Mouse (Mus musculus): ENCODE measurements around the gene Gtpbp6. TPM values are rescaled to one million over a fixed set of nuclear protein-coding genes. Genes with fewer than 3 reads are reported as not detected.
"Not testable (repeated sequence)": the region's sequence is repeated elsewhere in the genome, so short reads cannot be mapped to it uniquely, and the experiment has no call there.

Gene Gtpbp6
- polyA plus RNA-seq, 2 experiments, result 30.2 to 152 TPM

- 97% methylated on average over 3 of the region's 3 CpGs for WGBS
- H3K27me3 ChIP-seq (ENCODE audit: control insufficient read depth, insufficient read depth, low read length), result no peaks in the 10 kb centered on the region
- H3K4me2 ChIP-seq (replicated peaks; ENCODE audit: low read depth, low read length, severe bottlenecking), result no peak overlapping the region
- H3K4me1 ChIP-seq (ENCODE audit: control insufficient read depth, insufficient read depth, low read length), result 0 out of 2 replicates have a peak, but pooled peaks cover 2% of the 10 kb centered on the region
- no peak overlapping the region for H3K9ac ChIP-seq (ENCODE audit: low read depth, low read length, severe bottlenecking)
- H3K9me3 ChIP-seq (ENCODE audit: control insufficient read depth, low read length), result peaks cover 10% of the 10 kb centered on the region
- no peak for TF ChIP-seq POLR2A (IDR thresholded peaks at IDR 0.05; ENCODE audit: borderline replicate concordance, extremely low read depth, insufficient read depth, insufficient read length)
- ATAC-seq (ENCODE audit: low FRiP score, low read depth), result no peak
- H3K4me3 ChIP-seq (replicated peaks; ENCODE audit: low read length), result no peak overlapping the region
- no peak overlapping the region for H3K27ac ChIP-seq (replicated peaks; ENCODE audit: low read depth, low read length)
- DNase-seq (ENCODE audit: low spot score), result no peak
- H3K36me3 ChIP-seq (ENCODE audit: control insufficient read depth, insufficient read depth, low read length), result peaks cover 25% of the 10 kb centered on the region
Observed at GRCm38 (mm10) chr5:110137816-110138215, 29.8 kb upstream of the Gtpbp6 start.

GRCm38 (mm10) chr5:110136087-110136464 is 28.1 kb upstream of the Gtpbp6 start:
- Histone ChIP-seq H3K4me3 (replicated peaks; ENCODE audit: low read length) (peak overlapping the region; percentile 80), H3K27ac (replicated peaks; ENCODE audit: low read depth, low read length) (no peak overlapping the region; the same call in 1 of the 2 replicates), H3K4me1 (ENCODE audit: control insufficient read depth, insufficient read depth, low read length) (0 out of 2 replicates have a peak, but pooled peaks cover 2% of the 10 kb centered on the region), H3K9me3 (ENCODE audit: control insufficient read depth, low read length) (peaks cover 10% of the 10 kb centered on the region), H3K9ac (ENCODE audit: low read depth, low read length, severe bottlenecking) (peak overlapping the region; percentile 67), H3K36me3 (ENCODE audit: control insufficient read depth, insufficient read depth, low read length) (peaks cover 17% of the 10 kb centered on the region), H3K27me3 (ENCODE audit: control insufficient read depth, insufficient read depth, low read length) (no peaks in the 10 kb centered on the region), H3K4me2 (replicated peaks; ENCODE audit: low read depth, low read length, severe bottlenecking) (peak overlapping the region; percentile 81)
- TF ChIP-seq POLR2A (IDR thresholded peaks at IDR 0.05; ENCODE audit: borderline replicate concordance, extremely low read depth, insufficient read depth, insufficient read length), result no peak
- ATAC-seq (ENCODE audit: low FRiP score, low read depth) (no peak; the same call in 1 of the 2 replicates), DNase-seq (ENCODE audit: low spot score) (no peak)
- WGBS, result 4% methylated on average over 18 of the region's 18 CpGs

- TF ChIP-seq POLR2A (IDR thresholded peaks at IDR 0.05; ENCODE audit: borderline replicate concordance, extremely low read depth, insufficient read depth, insufficient read length), result no peak
- ATAC-seq (ENCODE audit: low FRiP score, low read depth) (peak; percentile 99), DNase-seq (ENCODE audit: low spot score) (peak; percentile 97)
- H3K4me2 ChIP-seq (replicated peaks; ENCODE audit: low read depth, low read length, severe bottlenecking), result peak within 1 kb of the TSS; percentile 81
- no peaks in the 10 kb centered on the region for H3K27me3 ChIP-seq (ENCODE audit: control insufficient read depth, insufficient read depth, low read length)
- 3% methylated on average over 46 of the region's 46 CpGs for WGBS
- H3K4me1 ChIP-seq (ENCODE audit: control insufficient read depth, insufficient read depth, low read length), result 0 out of 2 replicates have a peak, but pooled peaks cover 2% of the 10 kb centered on the region
- H3K4me3 ChIP-seq (replicated peaks; ENCODE audit: low read length), result peak within 1 kb of the TSS; percentile 80
- peak within 1 kb of the TSS; percentile 67 for H3K9ac ChIP-seq (ENCODE audit: low read depth, low read length, severe bottlenecking)
- peak within 1 kb of the TSS; percentile 16 for H3K27ac ChIP-seq (replicated peaks; ENCODE audit: low read depth, low read length)
- H3K36me3 ChIP-seq (ENCODE audit: control insufficient read depth, insufficient read depth, low read length), result peaks cover 20% of the 10 kb centered on the region
- H3K9me3 ChIP-seq (ENCODE audit: control insufficient read depth, low read length), result peaks cover 15% of the 10 kb centered on the region
Observed at GRCm38 (mm10) chr5:110135293-110136086, 27.5 kb upstream of the Gtpbp6 start, which contains the start of gene Chfr. Gene Chfr, plus strand, starts transcription at chr5:110135842.

- H3K27me3 ChIP-seq (ENCODE audit: control insufficient read depth, insufficient read depth, low read length); H3K9me3 ChIP-seq (ENCODE audit: control insufficient read depth, low read length); DNase-seq (ENCODE audit: low spot score); H3K4me2 ChIP-seq (replicated peaks; ENCODE audit: low read depth, low read length, severe bottlenecking); ATAC-seq (ENCODE audit: low FRiP score, low read depth); H3K27ac ChIP-seq (replicated peaks; ENCODE audit: low read depth, low read length); H3K9ac ChIP-seq (ENCODE audit: low read depth, low read length, severe bottlenecking); H3K4me1 ChIP-seq (ENCODE audit: control insufficient read depth, insufficient read depth, low read length); H3K4me3 ChIP-seq (replicated peaks; ENCODE audit: low read length): not testable (repeated sequence)
- 79% methylated on average over 3 of the region's 3 CpGs for WGBS
- H3K36me3 ChIP-seq (ENCODE audit: control insufficient read depth, insufficient read depth, low read length), result peaks cover 18% of the 10 kb centered on the region
Observed at GRCm38 (mm10) chr5:110122380-110122779, 14.4 kb upstream of the Gtpbp6 start.

GRCm38 (mm10) chr5:110109991-110110441 is 2.0 kb upstream of the Gtpbp6 start, which contains the start of gene Zfp605:
Gene Zfp605, plus strand, starts transcription at chr5:110110092.
- peak; percentile 62 for ATAC-seq (ENCODE audit: low FRiP score, low read depth)
- H3K4me1 ChIP-seq (ENCODE audit: control insufficient read depth, insufficient read depth, low read length), result peaks cover 14% of the 10 kb centered on the region
- WGBS, result 2% methylated on average over 12 of the region's 12 CpGs
- peak; percentile 35; the same call in 1 of the 2 replicates for TF ChIP-seq POLR2A (IDR thresholded peaks at IDR 0.05; ENCODE audit: borderline replicate concordance, extremely low read depth, insufficient read depth, insufficient read length)
- H3K27me3 ChIP-seq (ENCODE audit: control insufficient read depth, insufficient read depth, low read length), result no peaks in the 10 kb centered on the region
- peaks cover 29% of the 10 kb centered on the region for H3K36me3 ChIP-seq (ENCODE audit: control insufficient read depth, insufficient read depth, low read length)
- H3K4me3 ChIP-seq (replicated peaks; ENCODE audit: low read length), result peak within 1 kb of the TSS; percentile 58
- DNase-seq (ENCODE audit: low spot score), result peak; percentile 91
- peak within 1 kb of the TSS; percentile 63 for H3K9ac ChIP-seq (ENCODE audit: low read depth, low read length, severe bottlenecking)
- no peaks in the 10 kb centered on the region for H3K9me3 ChIP-seq (ENCODE audit: control insufficient read depth, low read length)
- peak within 1 kb of the TSS; percentile 41 for H3K27ac ChIP-seq (replicated peaks; ENCODE audit: low read depth, low read length)
- H3K4me2 ChIP-seq (replicated peaks; ENCODE audit: low read depth, low read length, severe bottlenecking), result peak within 1 kb of the TSS; percentile 63

All from limb, embryonic 14.5 days (tissue).